Mouse (Mus musculus): Measurements from ENCODE around the gene Car4.
A peak's percentile ranks its signal among the peaks of the same experiment; 100 is the strongest.

Gene Car4

DNA sequence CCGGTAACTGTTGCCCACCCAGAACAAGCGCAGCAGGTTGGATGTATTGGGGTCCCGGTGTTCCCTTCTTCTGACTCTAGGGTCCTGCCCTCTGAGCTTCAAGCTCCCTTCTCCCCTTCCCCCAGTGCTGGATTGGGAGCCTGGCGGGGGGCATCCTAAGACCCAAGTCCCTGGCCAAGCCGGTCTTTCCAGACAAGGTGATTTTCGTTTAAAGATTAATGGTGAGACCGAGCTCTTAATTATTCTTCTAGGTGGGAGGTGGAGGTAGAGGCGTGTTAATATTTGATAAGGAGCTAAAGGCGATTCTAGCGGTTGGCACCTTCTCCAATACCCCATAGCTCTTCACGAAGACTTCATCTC is 665 bp downstream of the Car4 start:
- DNase-seq (ENCODE audit: low spot score in 2 of 2): no peak

DNA sequence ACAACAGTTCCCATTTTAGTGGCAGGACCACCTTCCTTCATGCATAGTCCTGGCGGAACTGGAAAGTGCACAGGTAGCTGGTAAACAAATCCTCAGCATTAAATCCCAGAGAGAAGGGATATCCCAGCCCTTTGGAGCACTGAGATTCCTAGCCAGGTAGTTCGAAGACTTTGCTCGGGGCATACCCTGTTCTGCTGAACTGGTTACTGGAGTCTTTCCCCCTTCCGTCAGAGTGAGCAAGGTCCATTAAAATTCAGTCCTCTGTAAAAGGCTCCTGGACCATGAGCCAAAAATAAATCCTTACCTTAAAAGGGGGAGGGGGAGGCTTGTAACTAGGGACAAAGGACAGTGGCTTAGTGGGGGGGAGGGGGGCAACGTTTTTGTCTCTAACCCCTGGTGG is 1.6 kb downstream of the Car4 start:
- DNase-seq (ENCODE audit: low spot score in 2 of 2): no peak

GRCm38 (mm10) chr11:84959701-84960181 is 2.2 kb downstream of the Car4 start:
- no peak for DNase-seq (ENCODE audit: low spot score in 2 of 2)

- no peak for DNase-seq (ENCODE audit: low spot score in 2 of 2)
Observed at GRCm38 (mm10) chr11:84960291-84960690, 2.7 kb downstream of the Car4 start.

DNA sequence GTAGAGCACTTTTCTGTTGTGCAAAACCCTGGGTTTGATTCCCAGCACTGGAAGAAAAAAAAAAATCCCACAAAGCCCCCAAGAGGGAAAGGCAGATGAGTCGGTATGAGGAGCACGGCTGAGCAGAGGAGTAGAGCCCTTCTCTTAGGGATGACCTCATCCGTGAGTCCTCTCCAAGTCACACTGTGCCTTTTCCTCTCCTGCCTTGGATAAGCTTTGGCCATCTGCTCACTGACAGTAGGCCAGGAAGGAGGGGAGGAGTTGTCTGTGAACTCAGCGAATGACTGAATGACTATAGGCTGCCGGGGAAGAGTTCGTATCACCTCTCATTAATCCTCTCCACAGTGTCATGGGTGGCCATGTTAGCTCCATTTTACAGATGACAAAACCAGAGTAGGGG is 3.2 kb downstream of the Car4 start:
- no peak for DNase-seq (ENCODE audit: low spot score in 2 of 2)

DNA sequence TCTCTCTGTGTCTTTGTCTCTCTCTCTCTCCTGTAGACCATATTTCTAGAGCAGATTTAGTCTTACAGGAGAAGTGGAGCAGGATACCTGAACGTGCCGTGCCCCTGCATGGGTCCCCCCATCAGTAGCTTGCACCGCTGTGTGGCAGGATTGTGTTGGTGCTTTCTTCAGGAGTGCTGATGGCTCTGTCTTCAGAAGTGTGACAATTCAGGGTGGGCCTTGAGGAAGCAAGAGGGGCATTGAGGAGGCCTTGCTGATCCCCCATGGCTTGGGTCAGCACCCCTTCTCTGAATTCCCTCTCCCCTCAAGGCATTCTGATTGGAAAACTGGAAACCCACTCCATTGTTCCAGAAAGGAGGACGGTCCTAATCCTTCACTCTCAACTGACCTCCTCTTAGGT is 4.0 kb downstream of the Car4 start:
- DNase-seq (ENCODE audit: low spot score in 2 of 2): no peak

GRCm38 (mm10) chr11:84962536-84962935 is 5.0 kb downstream of the Car4 start:
- no peak for DNase-seq (ENCODE audit: low spot score in 2 of 2)

DNA sequence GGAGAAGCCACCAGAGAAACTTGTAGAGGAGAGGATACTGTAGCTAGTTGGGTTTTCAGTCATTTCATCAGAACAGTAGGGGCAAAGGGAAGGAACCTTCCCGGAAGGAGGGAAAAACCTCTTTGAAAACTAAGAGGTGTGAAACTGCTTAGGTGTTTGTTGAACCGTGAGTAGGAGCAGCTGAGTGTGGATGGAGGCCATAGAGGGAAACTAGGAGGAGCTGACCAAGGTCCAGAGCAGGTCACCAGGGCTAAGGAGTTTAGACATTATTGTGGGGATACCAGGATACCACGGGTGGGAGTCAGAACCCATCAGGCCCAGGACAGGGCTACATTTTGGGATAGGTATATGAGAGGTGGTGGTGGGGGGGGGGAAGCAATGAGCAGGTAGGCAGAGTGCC is 6.0 kb downstream of the Car4 start:
- DNase-seq (ENCODE audit: low spot score in 2 of 2): no peak

GRCm38 (mm10) chr11:84966696-84967095 is 9.1 kb downstream of the Car4 start:
- no peak for DNase-seq (ENCODE audit: low spot score in 2 of 2)

DNA sequence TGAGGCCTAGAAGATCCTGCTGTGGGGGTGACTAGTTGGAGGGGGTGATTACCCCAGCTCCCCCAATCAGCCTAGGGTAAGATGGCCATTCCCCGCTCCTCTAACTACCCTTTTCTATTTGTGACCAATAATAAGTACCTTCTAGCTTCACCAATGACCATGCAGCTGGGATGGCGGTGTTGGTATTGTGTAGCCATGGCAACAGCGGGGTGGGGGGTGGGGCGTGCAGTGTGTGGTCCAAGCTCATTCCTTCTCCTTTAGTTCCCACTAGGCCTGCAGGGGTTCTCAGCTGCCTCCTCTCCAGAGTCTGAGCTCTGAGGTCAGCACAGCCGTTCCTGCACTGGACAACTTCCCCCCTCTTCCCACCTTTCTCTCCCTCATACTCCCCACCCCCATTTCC is 9.5 kb downstream of the Car4 start:
- no peak for DNase-seq (ENCODE audit: low spot score in 2 of 2)

DNA sequence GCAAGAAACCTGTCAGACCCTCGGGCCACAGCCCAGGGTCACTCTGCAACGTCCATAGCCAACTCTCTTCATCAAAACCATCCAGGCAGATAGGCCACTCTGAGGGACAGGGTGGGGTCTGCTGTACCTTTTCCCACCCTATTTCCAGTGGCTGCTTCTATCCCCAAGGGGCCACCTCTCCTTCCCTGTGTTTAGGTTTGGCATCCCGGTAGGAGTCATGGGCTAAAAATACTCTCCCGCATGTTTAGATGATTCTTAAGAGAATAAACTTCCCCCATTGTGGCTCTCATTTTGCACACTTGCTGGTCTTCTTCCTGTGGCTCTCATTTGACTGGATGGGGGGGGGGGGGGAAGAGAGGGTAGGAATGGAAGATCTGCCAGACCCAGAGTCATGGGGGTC is 10.7 kb downstream of the Car4 start:
- DNase-seq (ENCODE audit: low spot score in 2 of 2): no peak

DNA sequence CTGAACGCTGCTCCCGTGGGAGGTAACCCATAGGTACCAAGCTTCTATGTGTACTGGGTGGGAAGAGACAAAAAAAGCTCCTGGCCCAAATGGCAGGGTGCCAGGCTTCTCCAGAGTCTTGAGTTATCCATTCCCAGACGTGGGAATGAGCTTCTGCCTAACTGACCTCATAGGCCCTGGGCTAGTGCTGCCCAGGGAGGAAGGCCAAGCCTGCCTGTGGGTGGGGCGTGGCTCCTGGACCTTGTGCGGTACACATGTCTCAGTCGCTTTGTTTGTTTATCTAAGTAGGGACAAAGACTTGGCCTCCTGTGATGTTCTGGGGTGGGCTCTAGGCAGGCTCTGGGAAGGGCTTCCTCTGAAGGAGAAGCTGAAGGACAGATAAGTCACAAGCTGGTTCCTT is 11.2 kb downstream of the Car4 start:
- peak in 1 of 2 experiments; percentile 25 for DNase-seq (ENCODE audit: low spot score in 2 of 2)

DNA sequence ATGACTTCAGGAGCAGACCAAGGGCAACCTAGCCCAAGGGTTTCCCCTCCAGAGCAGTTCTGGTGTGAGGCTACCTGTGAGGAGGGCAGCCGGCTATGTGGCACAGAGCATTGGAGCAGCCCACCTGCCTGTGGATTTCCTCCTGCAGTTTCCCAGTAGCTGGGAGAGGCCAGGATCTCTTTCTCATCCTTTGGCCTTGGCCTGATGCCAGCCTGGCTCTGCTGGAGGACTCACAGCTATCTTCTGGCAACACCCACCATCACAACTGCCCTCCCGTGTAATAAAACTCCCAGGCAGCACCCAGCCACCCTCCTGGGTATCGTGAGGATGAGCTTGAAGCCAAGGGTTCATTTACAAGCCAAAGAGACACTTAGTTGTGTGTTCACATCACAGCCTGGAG is 14.5 kb downstream of the Car4 start:
- no peak for DNase-seq (ENCODE audit: low spot score in 2 of 2)

GRCm38 (mm10) chr11:84973661-84974060 is 16.1 kb downstream of the Car4 start:
- no peak for DNase-seq (ENCODE audit: low spot score in 2 of 2)

DNA sequence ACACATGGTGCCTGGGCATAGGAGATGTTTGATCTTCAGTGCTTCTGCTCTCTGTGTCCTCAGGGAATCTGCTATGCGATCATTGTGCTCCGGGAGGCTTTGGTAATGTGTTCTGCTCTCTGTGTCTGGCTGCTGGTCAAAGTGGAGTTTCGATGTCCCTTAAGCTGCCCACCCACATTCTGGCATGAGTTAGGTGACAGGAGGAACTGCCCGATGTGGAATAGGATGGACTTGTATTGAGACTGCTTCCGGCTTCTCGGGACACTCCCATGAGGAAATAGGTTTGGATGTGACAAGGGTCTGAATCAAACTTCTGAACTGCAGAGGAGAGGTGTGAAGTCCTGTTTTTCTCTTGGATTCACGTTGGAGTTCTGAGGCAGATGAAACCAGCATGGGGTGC is 17.0 kb downstream of the Car4 start:
- no peak for DNase-seq (ENCODE audit: low spot score in 2 of 2)

DNA sequence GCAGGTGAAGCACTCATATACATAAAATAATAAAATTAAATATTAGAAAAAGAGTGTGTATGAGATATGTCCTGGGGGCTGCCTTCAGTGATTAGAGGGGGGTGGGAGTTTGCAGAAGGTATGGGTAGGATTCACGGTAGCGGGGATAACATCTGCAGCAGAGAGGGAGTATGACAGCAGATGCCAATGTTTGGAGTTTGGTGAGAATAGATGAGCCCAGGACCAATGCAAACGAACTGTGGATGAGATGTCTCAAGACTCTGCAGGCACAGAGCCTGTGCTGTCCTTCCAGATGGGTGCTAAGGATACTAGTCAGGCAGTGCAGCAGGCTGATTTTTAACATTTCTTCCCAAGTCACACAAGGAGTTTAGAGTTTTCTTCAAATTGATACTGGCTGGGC is 19.1 kb downstream of the Car4 start:
- DNase-seq (ENCODE audit: low spot score in 2 of 2): no peak

DNA sequence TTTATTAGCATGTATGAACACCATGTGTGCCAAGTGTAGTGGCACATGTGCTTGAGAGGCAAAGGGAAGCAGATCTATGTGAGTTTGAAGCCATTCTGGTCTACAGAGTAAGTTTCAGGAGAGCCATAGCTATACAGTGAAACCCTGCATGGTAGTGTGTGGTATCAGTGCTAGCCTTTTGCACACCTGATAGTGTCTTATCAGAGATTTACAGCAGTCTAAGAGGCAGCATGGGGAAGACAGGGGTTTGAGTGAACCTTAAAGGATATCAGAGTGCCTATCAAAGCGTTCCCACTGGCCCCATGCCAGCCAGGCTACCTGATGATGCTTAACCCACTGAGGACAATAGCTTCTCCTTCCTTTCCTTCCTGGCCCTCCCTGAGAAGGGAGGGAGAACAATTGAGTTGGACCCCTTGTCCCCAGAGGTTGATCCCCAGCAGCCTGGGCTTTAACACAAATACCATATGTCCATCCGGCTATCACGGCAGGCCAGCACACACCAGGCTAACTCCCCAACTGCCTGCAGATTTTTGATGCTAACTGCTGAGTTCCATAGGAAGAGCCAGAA is 19.9 kb downstream of the Car4 start:
- no peak for DNase-seq (ENCODE audit: low spot score in 2 of 2)

GRCm38 (mm10) chr11:84978113-84978512 is 20.5 kb downstream of the Car4 start:
- DNase-seq (ENCODE audit: low spot score in 2 of 2): peak in 1 of 2 experiments; percentile 33

DNA sequence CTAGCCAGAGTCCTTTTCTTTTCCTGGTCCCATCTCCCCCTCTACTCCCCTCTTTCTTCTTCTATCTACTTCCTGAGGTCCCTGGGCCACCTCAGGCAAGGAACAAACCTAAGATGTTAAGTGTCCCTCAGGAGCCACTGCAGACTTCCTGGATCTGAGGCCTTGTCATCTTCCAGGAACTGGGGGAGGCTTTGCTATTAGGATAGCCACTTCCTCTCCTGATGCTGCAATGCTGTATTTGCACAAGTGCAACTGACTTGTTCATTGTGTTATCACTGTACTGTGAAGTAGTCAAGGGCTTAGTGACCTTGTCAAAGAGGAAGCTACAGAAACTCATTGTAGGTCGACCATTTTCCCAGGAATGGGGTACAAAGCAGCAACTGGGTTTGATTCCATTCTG is 21.8 kb downstream of the Car4 start:
- DNase-seq (ENCODE audit: low spot score in 2 of 2): no peak

DNA sequence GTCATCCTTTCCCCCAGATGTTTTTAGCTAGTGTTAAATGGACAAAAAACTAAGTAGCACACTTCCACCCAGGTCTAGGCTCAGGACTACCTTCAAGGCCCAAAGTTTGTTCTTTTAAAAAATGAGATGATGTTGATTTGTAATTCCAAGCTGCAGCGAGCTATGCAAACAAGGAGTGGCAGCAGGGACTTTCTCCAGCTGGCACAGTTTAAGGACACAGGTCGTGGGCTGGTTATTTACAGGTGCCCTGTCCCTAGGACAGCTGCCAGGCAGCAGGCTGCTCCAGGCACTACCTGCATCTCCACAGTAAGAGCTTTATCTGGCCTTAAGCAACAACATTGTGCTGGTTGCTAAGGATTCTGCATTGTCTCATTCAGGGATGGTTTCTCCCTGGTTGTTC is 23.1 kb downstream of the Car4 start:
- DNase-seq (ENCODE audit: low spot score in 2 of 2): no peak

- DNase-seq (ENCODE audit: low spot score in 2 of 2): no peak
Observed at GRCm38 (mm10) chr11:84985421-84985820, 27.8 kb downstream of the Car4 start.

DNA sequence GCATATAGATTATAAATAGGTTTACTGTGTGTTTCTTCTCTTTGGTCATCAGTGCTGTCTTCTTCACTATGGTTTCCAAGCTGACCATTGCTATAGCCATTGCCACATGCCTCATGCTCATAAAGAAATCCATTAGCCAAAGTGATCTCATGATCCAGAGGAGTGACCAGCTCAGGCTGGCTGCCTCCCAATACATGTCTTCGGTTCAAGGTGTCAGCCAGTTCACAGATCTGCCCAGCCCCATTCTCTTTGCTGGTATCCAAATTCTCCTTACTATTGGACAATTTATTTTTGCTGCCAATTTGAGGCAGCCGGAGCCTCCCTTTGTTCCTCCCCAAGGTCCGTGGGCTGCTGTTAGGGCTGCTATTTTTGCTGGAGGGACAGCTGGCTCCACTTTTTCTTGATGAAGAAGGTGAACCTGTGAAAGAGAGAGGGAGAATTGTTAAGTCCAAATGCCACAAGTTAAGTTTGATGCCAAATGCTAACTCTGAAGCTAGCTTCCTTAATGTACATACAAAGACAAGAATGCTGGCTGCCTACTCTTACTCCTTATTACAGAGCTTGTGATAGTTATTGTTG is 30.8 kb downstream of the Car4 start:
- no peak for DNase-seq (ENCODE audit: low spot score in 2 of 2)

GRCm38 (mm10) chr11:84992996-84993395 is 35.4 kb downstream of the Car4 start:
- DNase-seq (ENCODE audit: low spot score in 2 of 2): no peak

- DNase-seq (ENCODE audit: low spot score in 2 of 2): no peak
Observed at GRCm38 (mm10) chr11:84995241-84995640, 37.7 kb downstream of the Car4 start.

Measured in frontal cortex, postnatal 14 days (tissue).